Mouse (Mus musculus): ENCODE measurements around the gene Golt1a. TPM values are rescaled to one million over a fixed set of nuclear protein-coding genes. Genes with fewer than 3 reads are reported as not detected.
"Not testable (repeated sequence)": the region's sequence is repeated elsewhere in the genome, so short reads cannot be mapped to it uniquely, and the experiment has no call there.

The Golt1a gene
- total RNA-seq, 2 experiments from 2014 or later: not detected

DNA sequence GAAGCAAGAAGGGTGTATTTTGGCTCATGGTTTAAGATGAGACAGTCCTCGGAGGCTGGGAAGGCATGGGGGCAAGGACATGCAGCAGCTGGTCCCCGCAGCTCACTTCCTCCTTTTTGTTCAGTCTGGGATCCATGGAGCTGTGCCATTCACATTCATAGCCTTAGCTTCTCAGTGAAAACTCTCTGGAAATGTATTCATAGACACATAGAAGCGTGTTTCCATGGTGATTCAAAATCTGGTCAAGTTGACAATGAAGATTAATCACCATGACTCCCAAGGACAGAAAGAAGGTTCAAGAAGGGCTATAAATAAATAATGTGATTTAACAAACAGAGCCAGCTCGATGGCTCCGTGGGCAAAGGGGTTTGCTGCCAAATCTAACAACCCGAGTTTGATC is 24.3 kb downstream of the Golt1a start:
- no peak for DNase-seq (ENCODE audit: low spot score)
- intact Hi-C loops (cut with DNase I): no loop called here

- intact Hi-C loops (cut with DNase I); DNase-seq (ENCODE audit: low spot score): not testable (repeated sequence)
Measured at GRCm38 (mm10) chr1:133340403-133340802, 30.8 kb downstream of the Golt1a start.

- DNase-seq (ENCODE audit: low spot score): no peak
- intact Hi-C loops (cut with DNase I): no loop called here
Measured at GRCm38 (mm10) chr1:133344357-133344756, 34.8 kb downstream of the Golt1a start.

DNA sequence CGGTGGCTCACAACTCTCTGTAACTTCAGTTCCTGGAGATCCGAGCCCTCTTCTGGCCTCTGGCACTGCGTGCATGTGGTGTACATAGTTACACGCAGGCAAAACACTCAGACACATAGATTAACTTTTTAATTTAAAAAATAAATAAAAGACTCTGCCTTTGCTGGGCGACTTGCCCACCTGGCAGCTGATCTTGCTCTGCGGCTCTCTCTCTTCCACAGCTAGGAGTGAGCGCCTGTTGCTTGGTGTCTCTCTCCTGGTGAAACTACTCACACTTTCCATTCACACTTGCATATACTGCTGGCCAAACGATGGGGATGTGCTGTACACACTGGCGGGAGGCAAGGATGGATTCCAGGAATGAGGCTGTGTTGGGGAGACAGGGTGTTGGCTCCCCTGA is 36.9 kb downstream of the Golt1a start:
- no peak for DNase-seq (ENCODE audit: low spot score)
- intact Hi-C loops (cut with DNase I): no loop called here

DNA sequence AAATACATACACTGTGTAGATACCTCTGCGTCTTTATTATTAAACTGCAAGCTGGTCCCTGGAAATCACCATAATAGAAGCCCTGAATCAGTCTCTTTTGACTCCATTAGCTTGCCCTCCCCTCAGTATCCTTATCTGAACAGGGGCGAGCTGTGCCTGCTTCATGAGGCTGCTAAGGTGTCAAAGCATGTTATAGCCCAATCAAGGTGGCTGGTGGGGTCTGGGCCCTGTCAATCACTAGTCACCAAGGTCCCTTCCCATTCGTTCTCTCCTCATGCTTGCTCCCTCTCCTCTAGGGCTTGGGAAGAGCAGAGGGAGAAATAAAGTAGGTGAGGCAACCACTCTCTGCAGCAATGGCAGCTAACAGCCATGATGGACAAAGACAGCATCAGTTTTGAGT is 37.6 kb downstream of the Golt1a start:
- DNase-seq (ENCODE audit: low spot score): no peak
- intact Hi-C loops (cut with DNase I): no loop called here

- intact Hi-C loops (cut with DNase I): no loop called here
- no peak for DNase-seq (ENCODE audit: low spot score)
Measured at GRCm38 (mm10) chr1:133347693-133348520, 38.3 kb downstream of the Golt1a start.

DNA sequence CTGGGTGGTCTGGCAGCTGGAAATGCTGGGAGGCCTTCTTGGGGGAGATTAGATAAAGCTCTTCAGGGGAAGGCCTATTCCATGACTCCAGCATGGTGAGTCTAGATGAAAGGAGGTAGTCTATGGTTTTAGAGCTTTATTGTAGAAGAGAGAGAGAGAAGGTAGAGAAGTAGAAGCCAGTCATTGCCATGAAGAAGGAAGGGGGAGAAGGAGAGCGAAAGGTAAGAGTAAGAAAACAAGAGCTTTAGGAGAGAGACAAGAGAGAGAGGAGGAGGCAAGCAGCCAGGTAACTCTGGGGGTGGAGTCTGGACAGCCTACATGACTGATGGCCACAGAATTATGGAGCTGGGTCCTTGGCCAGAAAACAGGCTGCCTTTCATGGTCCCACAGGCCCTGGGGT is 40.6 kb downstream of the Golt1a start, which contains the start of gene Ren1:
Ren1 (plus strand) TSS at position 301 of the 400 bp plus-strand sequence.
- intact Hi-C loops (cut with DNase I): loop anchor here (5.0 kb wide), 1 partner anchor 178 kb away; no protein-coding TSS in a partner anchor
- no peak for DNase-seq (ENCODE audit: low spot score)

DNA sequence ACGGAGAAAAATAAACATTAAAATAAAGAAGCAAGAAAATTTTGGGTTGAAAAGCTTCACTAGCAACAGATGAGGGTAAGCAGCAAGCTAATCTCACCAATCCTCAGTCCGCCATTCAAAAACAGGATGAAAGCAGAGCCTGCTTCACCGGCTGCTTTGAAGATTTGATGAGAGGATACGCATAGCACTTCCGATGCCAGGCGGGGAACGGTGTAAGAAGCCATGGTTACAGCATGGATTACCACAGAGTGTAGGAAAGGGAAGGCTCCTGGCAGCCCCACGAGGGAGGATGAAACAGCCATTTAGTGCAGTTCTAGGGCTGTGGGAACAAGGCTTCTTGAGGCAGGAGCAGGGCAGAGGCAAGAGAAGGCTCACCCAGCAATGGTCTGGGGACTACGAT is 42.2 kb downstream of the Golt1a start:
- intact Hi-C loops (cut with DNase I): loop anchor here (2.0 to 5.0 kb wide), 3 partner anchors 33 to 205 kb away; no protein-coding TSS in a partner anchor
- no peak for DNase-seq (ENCODE audit: low spot score)

DNA sequence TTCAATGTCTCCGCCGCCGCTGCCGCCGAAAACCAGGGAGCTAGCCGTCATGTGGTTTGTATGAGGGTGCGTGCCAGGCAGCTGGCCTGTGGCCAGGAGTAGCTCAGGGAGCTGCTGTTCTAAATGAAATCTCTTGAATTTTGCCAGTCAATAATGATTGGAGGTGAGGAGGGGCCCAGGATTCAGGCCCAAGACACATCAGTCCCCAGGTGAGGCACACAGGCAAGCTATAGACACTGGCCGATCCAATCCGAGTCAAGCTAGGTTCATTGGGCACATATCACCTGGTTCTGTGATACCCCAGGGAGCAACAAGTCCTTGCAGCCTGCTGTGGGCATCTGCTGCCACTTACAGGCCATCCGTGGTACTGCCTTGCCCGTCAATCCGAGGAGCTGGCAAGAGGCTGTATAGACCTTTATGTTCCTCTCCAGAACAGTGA is 43.8 kb downstream of the Golt1a start:
- intact Hi-C loops (cut with DNase I): loop anchor here (2.0 to 5.0 kb wide), 3 partner anchors 35 to 207 kb away; no protein-coding TSS in a partner anchor
- DNase-seq (ENCODE audit: low spot score): no peak

DNA sequence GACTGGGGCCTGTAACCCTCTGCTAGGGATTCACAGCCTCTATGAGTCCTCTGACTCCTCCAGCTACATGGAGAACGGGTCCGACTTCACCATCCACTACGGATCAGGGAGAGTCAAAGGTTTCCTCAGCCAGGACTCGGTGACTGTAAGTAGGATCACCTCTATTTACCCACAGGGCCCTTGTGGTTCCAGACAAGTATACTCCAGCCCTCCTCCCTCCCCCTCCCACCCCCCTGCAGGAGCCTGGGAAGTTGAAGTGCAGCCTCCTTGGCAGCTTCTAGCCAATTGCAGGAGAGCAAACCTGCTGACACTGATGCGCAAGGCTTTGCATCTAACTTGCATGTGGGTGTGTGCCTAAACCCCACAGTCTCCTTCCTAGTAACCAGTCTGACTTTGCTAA is 45.9 kb downstream of the Golt1a start:
- intact Hi-C loops (cut with DNase I): no loop called here
- DNase-seq (ENCODE audit: low spot score): no peak

- DNase-seq (ENCODE audit: low spot score): no peak
- intact Hi-C loops (cut with DNase I): no loop called here
Measured at GRCm38 (mm10) chr1:133355912-133356311, 46.3 kb downstream of the Golt1a start.

DNA sequence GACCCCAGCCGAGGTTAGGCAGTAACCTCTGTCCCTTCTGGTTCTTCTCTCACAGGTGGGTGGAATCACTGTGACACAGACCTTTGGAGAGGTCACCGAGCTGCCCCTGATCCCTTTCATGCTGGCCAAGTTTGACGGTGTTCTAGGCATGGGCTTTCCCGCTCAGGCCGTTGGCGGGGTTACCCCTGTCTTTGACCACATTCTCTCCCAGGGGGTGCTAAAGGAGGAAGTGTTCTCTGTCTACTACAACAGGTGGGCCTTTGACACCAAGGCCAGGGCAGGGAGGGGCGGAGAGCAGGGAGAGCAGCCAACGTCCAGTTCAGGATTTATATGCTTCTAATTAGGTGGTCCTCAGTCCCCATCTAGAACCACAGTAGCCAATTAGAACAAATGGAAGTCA is 46.7 kb downstream of the Golt1a start:
- DNase-seq (ENCODE audit: low spot score): no peak
- intact Hi-C loops (cut with DNase I): no loop called here

- no peak for DNase-seq (ENCODE audit: low spot score)
- intact Hi-C loops (cut with DNase I): no loop called here
Measured at GRCm38 (mm10) chr1:133361006-133361405, 51.4 kb downstream of the Golt1a start.

DNA sequence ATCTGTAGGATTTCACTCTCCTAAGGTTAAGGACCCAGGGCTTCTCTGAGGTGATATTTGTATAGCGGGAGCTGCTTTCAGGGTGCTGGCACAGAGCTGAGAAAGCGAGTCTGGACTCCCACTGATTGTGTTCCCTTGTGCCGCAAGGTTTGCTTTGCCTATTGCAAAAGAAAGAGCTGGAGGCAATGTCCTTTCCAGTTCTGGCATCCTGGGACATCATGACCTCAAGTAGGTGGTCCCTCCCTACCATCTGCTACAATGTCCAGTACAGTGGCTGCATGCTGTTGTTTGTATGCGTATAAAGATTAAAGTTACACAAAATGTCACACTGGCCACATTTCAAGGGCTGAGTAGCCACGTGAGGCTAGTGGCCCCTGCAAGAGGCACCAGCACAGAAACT is 52.5 kb downstream of the Golt1a start:
- DNase-seq (ENCODE audit: low spot score): no peak
- intact Hi-C loops (cut with DNase I): no loop called here

GRCm38 (mm10) chr1:133363276-133364021 is 53.8 kb downstream of the Golt1a start, which contains the start of gene Etnk2:
TSS of gene Etnk2 (plus strand) at chr1:133363572.
- peak; percentile 80 for DNase-seq (ENCODE audit: low spot score)
- intact Hi-C loops (cut with DNase I): no loop called here

- no peak for DNase-seq (ENCODE audit: low spot score)
- intact Hi-C loops (cut with DNase I): no loop called here
Measured at GRCm38 (mm10) chr1:133364022-133364630, 54.5 kb downstream of the Golt1a start.

DNA sequence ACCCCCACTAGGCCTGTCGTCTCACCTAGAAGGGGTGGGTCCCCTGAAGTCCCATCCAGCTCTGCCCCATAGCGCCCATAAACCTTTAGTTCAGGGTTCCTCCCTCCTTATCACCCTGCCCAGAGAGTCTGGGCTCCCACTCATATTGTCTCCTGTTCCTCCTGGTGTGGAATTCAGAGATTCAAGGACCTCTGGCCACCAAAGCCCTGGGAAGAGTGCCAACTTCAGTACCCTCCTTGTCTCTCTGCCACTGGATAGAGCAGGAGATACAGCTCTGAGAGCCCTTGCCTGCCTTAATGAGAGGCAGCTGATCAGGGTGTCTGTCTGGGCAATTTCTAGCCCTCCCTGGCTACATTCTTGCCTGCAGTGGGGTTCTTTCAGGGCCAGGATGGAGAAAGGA is 55.3 kb downstream of the Golt1a start:
- no peak for DNase-seq (ENCODE audit: low spot score)
- intact Hi-C loops (cut with DNase I): no loop called here

- intact Hi-C loops (cut with DNase I): no loop called here
- no peak for DNase-seq (ENCODE audit: low spot score)
Measured at GRCm38 (mm10) chr1:133366951-133367605, 57.5 kb downstream of the Golt1a start.

GRCm38 (mm10) chr1:133367606-133368488 is 58.2 kb downstream of the Golt1a start:
- peak; percentile 29 for DNase-seq (ENCODE audit: low spot score)
- intact Hi-C loops (cut with DNase I): no loop called here

All from heart, postnatal 25 days (tissue).